Mouse (Mus musculus): ENCODE measurements around the gene Rab36.

- TF ChIP-seq CTCF (IDR thresholded peaks at IDR 0.05; ENCODE audit: low read depth, low read length) (no peak), POLR2A (IDR thresholded peaks at IDR 0.05; ENCODE audit: insufficient read depth, low read length) (no peak), EP300 (IDR thresholded peaks at IDR 0.05; ENCODE audit: insufficient read depth, low read depth, low read length) (no peak)
These were observed 32.8 kb upstream of the Rab36 start for GRCm38 (mm10) chr10:75004067-75004466.

All from ES-Bruce4 (cell line).